Mouse (Mus musculus): ENCODE results near the gene Sergef.
A peak's percentile ranks its signal among the peaks of the same experiment; 100 is the strongest.
"Not testable (repeated sequence)": the region's sequence is repeated elsewhere in the genome, so short reads cannot be mapped to it uniquely, and the experiment has no call there.

The Sergef gene

GRCm38 (mm10) chr7:46639692-46640031 lies at the start of gene Sergef:
Gene Sergef, minus strand, starts transcription at chr7:46639807.
- DNase-seq (ENCODE audit: low read depth, low spot score) = peak; percentile 97

DNA sequence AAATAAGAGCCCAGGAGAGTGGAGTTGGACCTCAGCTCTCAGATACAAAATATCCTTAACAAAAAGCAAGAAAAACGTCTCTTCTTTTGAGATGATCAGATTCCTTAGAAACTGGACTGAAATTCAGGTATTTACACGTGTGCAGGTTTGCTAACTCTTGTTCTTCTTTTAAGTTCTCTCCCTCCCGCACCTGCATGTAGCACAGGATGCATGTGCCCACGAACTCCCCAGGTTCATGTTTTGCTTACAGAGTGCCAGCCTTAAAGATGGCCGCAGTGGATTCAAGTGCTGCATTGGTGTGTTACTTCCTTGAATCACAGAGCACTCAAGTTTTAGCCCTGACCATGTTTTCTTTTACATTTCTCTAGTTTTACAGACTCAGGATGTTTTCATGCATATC lies 47.2 kb upstream of the Sergef start:
- DNase-seq (ENCODE audit: low read depth, low spot score) = no peak

GRCm38 (mm10) chr7:46680732-46681131 lies 41.1 kb upstream of the Sergef start:
- DNase-seq (ENCODE audit: low read depth, low spot score) = no peak

DNA sequence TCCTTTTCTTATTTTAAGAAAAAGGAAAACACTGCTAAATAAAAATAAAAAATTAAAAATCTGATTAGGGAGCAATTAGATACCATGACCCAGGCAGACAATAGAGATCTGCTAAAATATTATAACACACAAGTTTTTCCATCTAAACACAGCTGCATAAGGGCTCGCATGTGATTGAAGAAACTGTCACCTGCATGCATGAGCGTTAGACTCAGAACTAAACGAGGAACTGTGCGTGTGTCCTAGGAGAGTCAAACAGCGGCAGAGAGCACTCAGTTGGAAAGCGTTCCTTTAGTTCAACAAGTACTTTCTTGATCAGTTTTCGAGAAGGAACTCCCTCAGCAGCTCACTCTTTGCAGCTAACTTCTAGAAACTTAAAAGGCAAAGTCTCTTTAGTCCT lies 39.4 kb upstream of the Sergef start:
- not testable (repeated sequence) for DNase-seq (ENCODE audit: low read depth, low spot score)

GRCm38 (mm10) chr7:46678417-46678816 lies 38.8 kb upstream of the Sergef start:
- DNase-seq (ENCODE audit: low read depth, low spot score) = no peak

- peak; percentile 96 for DNase-seq (ENCODE audit: low read depth, low spot score)
Measured at GRCm38 (mm10) chr7:46676808-46677360, 37.3 kb upstream of the Sergef start.

DNA sequence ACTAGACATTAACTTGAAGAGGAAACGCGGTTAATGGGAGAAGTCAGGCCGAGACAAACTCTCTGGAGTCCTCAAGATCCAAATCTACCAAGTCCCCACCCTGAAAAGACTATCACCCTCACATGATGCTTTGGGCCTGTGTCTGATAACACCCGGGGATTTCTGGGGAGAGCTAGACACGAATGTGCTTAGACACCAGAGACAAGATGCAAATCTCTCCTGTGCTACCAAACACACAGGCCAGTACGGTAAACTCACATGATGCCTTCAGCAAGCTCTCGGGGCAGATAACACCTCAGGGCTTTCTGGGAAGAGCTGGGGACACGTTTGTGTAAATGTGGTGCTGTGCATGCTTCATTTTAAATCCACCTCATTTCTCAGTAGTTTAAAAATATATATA lies 36.3 kb upstream of the Sergef start:
- DNase-seq (ENCODE audit: low read depth, low spot score) = no peak

DNA sequence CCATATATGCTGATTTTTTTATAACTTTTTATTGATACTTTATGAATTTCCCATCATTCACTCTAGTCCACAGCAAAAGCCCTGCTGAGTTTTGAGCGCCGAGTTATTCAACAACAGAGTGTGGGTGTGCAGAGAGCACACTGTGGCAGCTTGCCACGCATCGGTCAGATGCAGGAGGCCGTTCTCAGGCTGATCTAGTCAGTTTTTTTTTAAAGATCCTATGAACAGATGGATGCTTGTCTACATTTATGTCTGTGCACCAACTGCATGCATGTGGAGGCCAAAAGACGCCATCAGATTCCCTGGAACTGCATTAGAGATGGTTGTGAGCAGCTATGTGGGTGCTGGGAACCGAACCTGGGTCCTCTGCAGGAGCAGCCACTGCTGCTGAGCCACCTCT lies 35.5 kb upstream of the Sergef start:
- DNase-seq (ENCODE audit: low read depth, low spot score) = peak; percentile 37

- DNase-seq (ENCODE audit: low read depth, low spot score) = no peak
Measured at GRCm38 (mm10) chr7:46672160-46672672, 32.6 kb upstream of the Sergef start, which contains the start of gene Tph1. Gene Tph1, minus strand, starts transcription at chr7:46672537.

DNA sequence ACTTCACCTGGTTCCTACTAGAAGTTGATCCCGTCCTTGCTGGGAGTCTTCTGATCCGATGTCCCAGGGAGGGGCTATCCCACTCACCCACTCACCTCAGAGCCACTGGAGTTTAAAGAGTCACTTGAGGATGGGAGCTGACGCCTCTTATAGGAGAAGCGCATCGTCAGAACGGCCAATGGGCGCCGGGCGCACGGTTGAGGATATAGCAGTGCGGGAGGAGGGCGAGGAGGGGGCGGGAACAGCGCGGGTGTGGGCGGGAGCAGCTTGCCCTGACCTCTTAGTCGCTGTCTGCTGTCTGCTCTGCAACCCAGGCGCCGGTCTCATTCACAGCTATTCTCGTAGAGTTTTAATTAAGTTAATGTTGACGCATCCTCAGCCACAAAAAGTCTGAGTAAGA lies 27.6 kb upstream of the Sergef start:
- peak; percentile 40 for DNase-seq (ENCODE audit: low read depth, low spot score)

GRCm38 (mm10) chr7:46665236-46665635 lies 25.6 kb upstream of the Sergef start:
- peak; percentile 61 for DNase-seq (ENCODE audit: low read depth, low spot score)

DNA sequence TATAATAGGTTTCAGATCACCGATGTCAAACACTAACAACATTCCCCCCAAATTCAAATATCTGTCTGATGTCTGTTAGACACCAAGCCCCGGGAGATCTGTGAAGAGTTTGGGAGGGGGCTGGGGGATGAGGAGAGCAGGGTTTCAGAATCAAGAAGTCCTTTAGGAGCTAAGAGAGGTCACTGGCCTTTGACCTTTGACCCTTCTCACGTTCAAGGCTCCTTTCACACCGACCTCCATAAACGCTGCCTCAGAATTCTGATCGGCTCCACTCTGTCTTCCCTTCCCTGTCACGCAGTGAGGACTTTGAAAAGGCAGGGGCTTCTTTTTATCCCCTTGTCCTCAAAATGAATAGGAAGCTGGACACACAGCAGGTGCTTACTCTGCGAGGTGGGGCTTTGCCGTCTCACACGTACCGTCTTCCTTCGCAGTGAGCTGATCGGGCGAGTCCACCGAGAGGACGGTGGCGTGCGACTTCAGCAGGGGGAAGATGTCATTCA lies 22.0 kb upstream of the Sergef start:
- no peak for DNase-seq (ENCODE audit: low read depth, low spot score)

DNA sequence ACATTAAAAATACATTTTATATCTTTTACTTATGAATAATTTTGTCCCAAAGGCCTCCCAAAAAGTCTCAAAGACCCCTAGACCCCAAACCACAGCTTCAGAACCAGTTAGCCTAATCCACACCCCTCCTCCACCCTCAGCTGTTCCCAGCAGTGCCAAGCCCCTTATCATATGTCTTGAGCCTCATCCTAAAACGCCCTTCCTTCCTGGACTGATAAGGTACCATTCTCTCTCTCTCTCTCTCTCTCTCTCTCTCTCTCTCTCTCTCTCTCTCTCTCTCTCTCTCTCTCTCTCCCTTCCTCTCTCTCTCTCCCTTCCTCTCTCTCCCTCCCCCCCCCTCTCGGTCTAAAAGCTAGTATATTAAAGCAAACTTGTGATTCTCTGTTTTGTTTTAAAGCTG lies 12.7 kb upstream of the Sergef start:
- no peak for DNase-seq (ENCODE audit: low read depth, low spot score)

GRCm38 (mm10) chr7:46650231-46650630 lies 10.6 kb upstream of the Sergef start:
- DNase-seq (ENCODE audit: low read depth, low spot score) = not testable (repeated sequence)

DNA sequence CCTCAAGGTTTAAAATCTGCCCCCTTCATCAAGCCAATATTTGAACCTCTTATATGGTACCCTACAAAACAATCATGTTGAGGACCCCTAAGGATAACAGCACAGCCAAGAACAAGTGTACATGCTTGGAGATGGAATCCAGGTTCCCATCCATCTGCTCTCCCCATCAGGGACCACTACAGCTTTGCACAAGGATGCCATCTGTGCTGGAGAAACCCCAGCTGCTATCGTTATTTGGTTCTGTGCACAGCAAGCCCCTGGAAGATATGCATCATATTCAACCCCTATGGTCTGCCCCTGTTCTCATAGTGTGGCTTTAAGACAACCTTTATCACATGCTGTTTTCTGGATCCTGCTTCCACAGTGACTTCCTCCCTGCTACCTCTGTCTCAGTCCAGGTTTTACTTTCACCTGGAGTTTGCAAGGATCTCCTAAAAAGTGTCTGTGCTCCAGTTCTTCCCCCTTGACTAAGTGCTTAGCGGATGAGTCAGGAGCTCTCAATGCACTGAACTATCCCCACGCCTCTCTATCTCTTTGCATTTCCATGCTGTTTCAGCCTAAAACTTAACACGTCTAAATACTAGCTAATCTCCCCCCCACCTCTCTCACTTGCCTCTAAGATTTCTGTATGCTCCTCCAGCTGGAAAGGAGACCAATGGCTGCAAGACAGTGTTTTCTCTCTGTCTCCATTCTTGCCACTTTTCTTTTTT lies 9.0 kb upstream of the Sergef start:
- peak; percentile 76 for DNase-seq (ENCODE audit: low read depth, low spot score)

- DNase-seq (ENCODE audit: low read depth, low spot score) = peak; percentile 89
Measured at GRCm38 (mm10) chr7:46643172-46643571, 3.6 kb upstream of the Sergef start.

DNA sequence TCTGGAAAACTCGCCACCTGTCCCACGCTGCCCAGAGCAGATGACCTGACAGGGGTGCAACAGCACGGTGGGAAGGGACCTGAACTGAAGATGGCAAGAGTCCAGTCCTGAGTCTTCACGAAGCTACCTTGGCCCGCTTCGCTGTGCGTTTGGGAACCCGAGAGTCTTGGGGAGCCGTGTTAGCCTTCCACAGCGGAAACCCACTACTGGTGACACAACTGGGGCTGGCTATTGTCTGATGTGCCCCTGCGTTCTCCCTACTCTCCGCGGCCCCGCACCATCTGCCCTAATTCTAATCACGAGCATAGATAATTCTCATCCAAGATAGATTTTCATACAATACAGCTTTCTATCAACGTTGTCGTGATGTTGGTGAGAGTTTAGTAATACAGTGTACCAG lies 455 bp upstream of the Sergef start:
- no peak for DNase-seq (ENCODE audit: low read depth, low spot score)

DNA sequence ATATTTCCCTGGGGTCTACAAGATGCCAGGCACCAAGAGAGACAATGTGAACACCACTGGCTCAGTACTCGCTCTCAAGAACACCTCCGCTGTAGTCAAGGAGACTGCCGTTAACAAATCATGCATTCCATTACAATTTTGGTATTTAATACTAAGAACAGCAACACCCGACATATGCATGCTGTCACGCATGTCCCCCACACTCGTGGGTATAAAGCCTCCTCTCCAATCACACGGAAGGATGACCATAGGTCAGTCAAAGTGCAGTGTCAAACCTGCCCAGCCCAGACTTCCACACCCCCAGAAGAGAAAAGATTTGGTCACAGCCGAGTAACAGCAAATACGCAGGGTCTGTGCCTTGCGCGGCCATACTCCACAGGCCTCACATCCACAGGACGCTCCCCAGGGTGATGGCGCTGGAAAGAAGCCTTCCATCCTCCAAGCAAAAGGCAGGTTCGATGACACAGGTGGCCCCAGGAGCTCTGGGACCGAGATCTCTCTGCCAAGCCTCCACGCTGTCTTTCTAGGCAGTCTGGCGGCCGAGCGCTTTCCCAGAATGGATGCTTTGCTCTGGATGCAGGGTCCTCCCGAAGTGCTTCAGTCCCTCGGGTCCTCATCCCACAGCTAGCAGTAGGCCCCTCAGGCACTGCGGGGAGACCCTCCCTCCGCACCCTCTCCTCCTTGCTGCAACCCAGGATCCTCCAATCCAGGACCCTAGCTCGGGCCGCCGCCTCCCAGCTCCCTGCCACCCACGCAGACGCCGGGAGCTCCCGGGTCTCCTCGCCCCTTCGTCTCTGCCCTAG lies 517 bp downstream of the Sergef start:
- DNase-seq (ENCODE audit: low read depth, low spot score) = peak; percentile 65

- DNase-seq (ENCODE audit: low read depth, low spot score) = peak; percentile 87
Measured at GRCm38 (mm10) chr7:46628375-46628975, 11.1 kb downstream of the Sergef start.

DNA sequence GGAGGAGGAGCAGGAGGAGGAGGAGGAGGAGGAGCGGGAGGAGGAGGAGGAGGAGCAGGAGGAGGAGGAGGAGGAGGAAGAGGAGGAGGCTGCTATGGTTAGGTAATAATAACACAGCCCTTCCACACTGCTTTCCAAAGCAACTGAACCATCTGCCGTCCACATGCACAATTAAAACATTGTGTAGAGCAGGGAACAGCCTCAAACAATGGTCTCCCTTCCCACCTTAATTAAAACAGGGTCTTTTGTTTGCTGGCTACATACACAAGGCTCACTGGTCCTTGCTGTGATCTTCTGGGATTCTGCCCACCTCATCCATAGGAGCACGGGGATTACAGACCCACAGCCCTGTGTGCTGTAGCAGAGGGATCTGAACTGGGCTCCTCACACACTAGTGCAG lies 15.6 kb downstream of the Sergef start:
- DNase-seq (ENCODE audit: low read depth, low spot score) = peak; percentile 42

GRCm38 (mm10) chr7:46618416-46619110 lies 21.0 kb downstream of the Sergef start:
- DNase-seq (ENCODE audit: low read depth, low spot score) = peak; percentile 86
